Mouse (Mus musculus) hindbrain, postnatal 0 days (tissue): ENCODE results near the gene Gtf2ird1. TPM values are rescaled to one million over a fixed set of nuclear protein-coding genes. Genes with fewer than 3 reads are reported as not detected.
"Not testable (repeated sequence)": the region's sequence is repeated elsewhere in the genome, so short reads cannot be mapped to it uniquely, and the experiment has no call there.

Experiments
- ATAC-seq: fragments of 200-750 bp; cut with Nextera tagmentation; 2 replicates; pipeline ENCODE4 v1.8.0; 2017; ENCODE audit warnings: mild to moderate bottlenecking, moderate TSS enrichment, moderate library complexity
- DNase-seq: peaks from one replicate; pipeline ENCODE4 v3.0.0-alpha.2; 2015; ENCODE audit warnings: low spot score
- H3K27ac ChIP-seq: fragments of 300-500 bp; sonication (generic); 2 replicates; pipeline ENCODE4 v1.5.1; 2014; ENCODE audit warnings: mild to moderate bottlenecking
- H3K27me3 ChIP-seq: fragments of 300-500 bp; sonication (generic); 2 replicates; pipeline ENCODE4 v1.6.1; 2014; ENCODE audit warnings: low read length, mixed read lengths; ENCODE audit not compliant: insufficient read depth
- H3K36me3 ChIP-seq: fragments of 300-500 bp; sonication (generic); 2 replicates; pipeline ENCODE4 v1.6.1; 2014; ENCODE audit warnings: low read length, mixed read lengths; ENCODE audit not compliant: insufficient read depth
- H3K4me1 ChIP-seq: fragments of 300-500 bp; sonication (generic); 2 replicates; pipeline ENCODE4 v1.6.1; 2014; ENCODE audit warnings: antibody characterized with exemption, low read length, mixed read lengths; ENCODE audit not compliant: insufficient read depth
- H3K4me2 ChIP-seq: fragments of 300-500 bp; sonication (generic); 2 replicates; pipeline ENCODE4 v1.6.1; 2014; ENCODE audit warnings: low read depth, mild to moderate bottlenecking, low read length, moderate library complexity, mixed read lengths
- H3K4me3 ChIP-seq: fragments of 300-500 bp; sonication (generic); 2 replicates; pipeline ENCODE4 v1.5.1; 2014; ENCODE audit warnings: low read length
- H3K9ac ChIP-seq: fragments of 300-500 bp; sonication (generic); replicated peaks from 2 replicates; pipeline ENCODE4 v1.6.1; 2014; ENCODE audit warnings: mild to moderate bottlenecking, low read length, moderate library complexity, mixed read lengths
- H3K9me3 ChIP-seq: fragments of 300-500 bp; sonication (generic); 2 replicates; pipeline ENCODE4 v1.6.1; 2016; ENCODE audit warnings: low read length, mixed read lengths
- CTCF ChIP-seq: IDR thresholded peaks from 2 replicates; pipeline ENCODE4 v1.5.1; 2016; ENCODE audit warnings: antibody characterized with exemption, control low read depth, low read depth
- WGBS: fragments of 180-500 bp; shearing (Covaris S2); extraction: QIAGEN DNeasy Blood & Tissue Kit; methylation state at CpG from one replicate; pipeline ENCODE4 v1.1.7; 2014; 5-methylcytosine and 5-hydroxymethylcytosine counted together
- polyA plus RNA-seq: library from polyadenylated mRNA; unstranded; fragments of >200 nt; fragmentation: Nextera tagmentation; extraction: Ambion mirVana; gene quantifications from 2 replicates; pipeline ENCODE4 v1.2.1, GENCODE M21; 2015
- total RNA-seq: library from RNA; depleted of rRNA; stranded (reverse); fragments of >200 nt; gene quantifications from 2 replicates; pipeline ENCODE4 v1.2.3, GENCODE M21; 2014

Gtf2ird1 gene
- total and polyA plus RNA-seq, 2 experiments from 2014 or later: 46.4 to 57.7 TPM

- no peak for TF ChIP-seq CTCF
Measured at GRCm38 (mm10) chr5:134342503-134343205, 113.9 kb downstream of the Gtf2ird1 start.

GRCm38 (mm10) chr5:134341721-134342120 is 114.8 kb downstream of the Gtf2ird1 start:
- Histone ChIP-seq H3K4me3 (no peak overlapping the region), H3K9ac (no peak overlapping the region), H3K27me3 (no peaks in the 10 kb centered on the region), H3K36me3 (no peaks in the 10 kb centered on the region), H3K4me2 (no peak overlapping the region), H3K4me1 (no peaks in the 10 kb centered on the region), H3K9me3 (no peaks in the 10 kb centered on the region), H3K27ac (no peak overlapping the region)
- DNase-seq (no peak), ATAC-seq (peak; percentile 12; the same call in 1 of the 2 replicates)
- no peak for TF ChIP-seq CTCF
- WGBS: 94% methylated on average over 5 of the region's 5 CpGs

More at GRCm38 (mm10) chr5:134342503-134343205, 113.9 kb downstream of the Gtf2ird1 start:
- Histone ChIP-seq H3K27me3 (no peaks in the 10 kb centered on the region), H3K9ac (no peak overlapping the region), H3K4me2 (no peak overlapping the region), H3K4me1 (no peaks in the 10 kb centered on the region), H3K27ac (no peak overlapping the region), H3K9me3 (no peaks in the 10 kb centered on the region), H3K36me3 (no peaks in the 10 kb centered on the region), H3K4me3 (no peak overlapping the region)
- ATAC-seq (no peak), DNase-seq (no peak)
- 83% methylated on average over 18 of the region's 18 CpGs for WGBS

- WGBS: 62% methylated on average over 10 of the region's 10 CpGs
- DNase-seq: peak; percentile 79
- no peaks in the 10 kb centered on the region for H3K27me3 ChIP-seq
- no peaks in the 10 kb centered on the region for H3K36me3 ChIP-seq
- no peak overlapping the region for H3K4me3 ChIP-seq
- no peak overlapping the region for H3K4me2 ChIP-seq
- no peak overlapping the region for H3K9ac ChIP-seq
- peak; percentile 49; the same call in 1 of the 2 replicates for ATAC-seq
- no peaks in the 10 kb centered on the region for H3K4me1 ChIP-seq
- TF ChIP-seq CTCF: peak; percentile 65
- H3K9me3 ChIP-seq: no peaks in the 10 kb centered on the region
- H3K27ac ChIP-seq: no peak overlapping the region
Measured at GRCm38 (mm10) chr5:134341321-134341720, 115.2 kb downstream of the Gtf2ird1 start.

- Histone ChIP-seq H3K36me3 (no peaks in the 10 kb centered on the region), H3K4me1 (no peaks in the 10 kb centered on the region), H3K27ac (no peak overlapping the region), H3K9me3 (no peaks in the 10 kb centered on the region), H3K27me3 (no peaks in the 10 kb centered on the region), H3K9ac (no peak overlapping the region), H3K4me2 (no peak overlapping the region), H3K4me3 (no peak overlapping the region)
- DNase-seq (no peak), ATAC-seq (no peak)
- 18% methylated on average over 6 of the region's 6 CpGs for whole genome bisulfite sequencing
- no peak for TF ChIP-seq CTCF
Measured at GRCm38 (mm10) chr5:134340101-134340522, 116.4 kb downstream of the Gtf2ird1 start.

GRCm38 (mm10) chr5:134337012-134337411 is 119.5 kb downstream of the Gtf2ird1 start:
- not testable (repeated sequence) for H3K27me3 ChIP-seq, H3K9me3 ChIP-seq, H3K4me3 ChIP-seq, H3K4me2 ChIP-seq, H3K4me1 ChIP-seq, H3K36me3 ChIP-seq, DNase-seq, H3K27ac ChIP-seq, H3K9ac ChIP-seq, ATAC-seq
- 60% methylated on average over 2 of the region's 2 CpGs for WGBS

GRCm38 (mm10) chr5:134332743-134333142 is 123.8 kb downstream of the Gtf2ird1 start:
- no peak overlapping the region for H3K4me2 ChIP-seq
- ATAC-seq: no peak
- no peak for DNase-seq
- no peak for TF ChIP-seq CTCF
- H3K9ac ChIP-seq: no peak overlapping the region
- H3K4me1 ChIP-seq: no peaks in the 10 kb centered on the region
- no peaks in the 10 kb centered on the region for H3K27me3 ChIP-seq
- 29% methylated on average over 8 of the region's 8 CpGs for WGBS
- no peak overlapping the region for H3K27ac ChIP-seq
- H3K9me3 ChIP-seq: no peaks in the 10 kb centered on the region
- no peak overlapping the region for H3K4me3 ChIP-seq
- H3K36me3 ChIP-seq: no peaks in the 10 kb centered on the region

- ATAC-seq: no peak
- Histone ChIP-seq H3K4me1 (no peaks in the 10 kb centered on the region), H3K9ac (no peak overlapping the region), H3K4me3 (no peak overlapping the region), H3K4me2 (no peak overlapping the region), H3K27me3 (no peaks in the 10 kb centered on the region), H3K36me3 (no peaks in the 10 kb centered on the region), H3K9me3 (no peaks in the 10 kb centered on the region), H3K27ac (no peak overlapping the region)
- no peak for DNase-seq
- no peak for TF ChIP-seq CTCF
- WGBS: 93% methylated on average over 2 of the region's 2 CpGs
Measured at GRCm38 (mm10) chr5:134330082-134330481, 126.4 kb downstream of the Gtf2ird1 start.
